Mouse (Mus musculus) limb, embryonic 11.5 days (tissue): ENCODE data around the gene Spata20. TPM values are rescaled to one million over a fixed set of nuclear protein-coding genes. Genes with fewer than 3 reads are reported as not detected.

Experiments
- ATAC-seq: fragments of 200-750 bp; cut with Nextera tagmentation; 2 replicates; pipeline ENCODE4 v1.8.0; 2017; ENCODE audit warnings: low read depth; ENCODE audit not compliant: insufficient number of reproducible peaks, low FRiP score, low TSS enrichment
- DNase-seq: peaks from one replicate; pipeline ENCODE4 v3.0.0-alpha.2; 2015; ENCODE audit warnings: low spot score
- H3K27ac ChIP-seq: fragments of 300-500 bp; sonication (generic); replicated peaks from 2 replicates; pipeline ENCODE4 v1.5.1; 2014; ENCODE audit warnings: low read depth, mild to moderate bottlenecking, low read length
- H3K27me3 ChIP-seq: fragments of 300-500 bp; sonication (generic); 2 replicates; pipeline ENCODE4 v1.6.1; 2014; ENCODE audit warnings: mild to moderate bottlenecking, low read length, mixed read lengths; ENCODE audit not compliant: control insufficient read depth, insufficient read depth
- H3K36me3 ChIP-seq: fragments of 300-500 bp; sonication (generic); 2 replicates; pipeline ENCODE4 v1.6.1; 2014; ENCODE audit warnings: mild to moderate bottlenecking, low read length, moderate library complexity, mixed read lengths; ENCODE audit not compliant: control insufficient read depth, insufficient read depth
- H3K4me1 ChIP-seq: fragments of 300-500 bp; sonication (generic); 2 replicates; pipeline ENCODE4 v1.6.1; 2014; ENCODE audit warnings: low read length, mixed read lengths; ENCODE audit not compliant: control insufficient read depth, insufficient read depth
- H3K4me2 ChIP-seq: fragments of 300-500 bp; sonication (generic); 2 replicates; pipeline ENCODE4 v1.6.1; 2014; ENCODE audit warnings: low read depth, mild to moderate bottlenecking, moderate library complexity; ENCODE audit not compliant: severe bottlenecking
- H3K4me3 ChIP-seq: fragments of 300-500 bp; sonication (generic); 2 replicates; pipeline ENCODE4 v1.5.1; 2014; ENCODE audit warnings: low read depth, low read length
- H3K9ac ChIP-seq: fragments of 300-500 bp; sonication (generic); 2 replicates; pipeline ENCODE4 v1.6.1; 2014; ENCODE audit warnings: mild to moderate bottlenecking, low read length
- H3K9me3 ChIP-seq: fragments of 300-500 bp; sonication (generic); 2 replicates; pipeline ENCODE4 v1.6.1; 2016; ENCODE audit warnings: low read length; ENCODE audit not compliant: control insufficient read depth
- WGBS: fragments of 180-500 bp; shearing (Covaris S2); extraction: QIAGEN DNeasy Blood & Tissue Kit; methylation state at CpG from one replicate; pipeline ENCODE4 v1.1.7; 2014; 5-methylcytosine and 5-hydroxymethylcytosine counted together
- polyA plus RNA-seq: library from polyadenylated mRNA; unstranded; fragments of >200 nt; fragmentation: Nextera tagmentation; extraction: Ambion mirVana; gene quantifications from 2 replicates; pipeline ENCODE4 v1.2.1, GENCODE M21; 2014

Gene Spata20
- polyA plus RNA-seq, 1 experiment from 2014 or later: not detected

- peaks cover 28% of the 10 kb centered on the region for H3K4me1 ChIP-seq
- no peaks in the 10 kb centered on the region for H3K27me3 ChIP-seq
- no peaks in the 10 kb centered on the region for H3K36me3 ChIP-seq
- no peaks in the 10 kb centered on the region for H3K9me3 ChIP-seq
- no peak for DNase-seq
- no peak overlapping the region for H3K4me3 ChIP-seq
- no peak for ATAC-seq
- H3K4me2 ChIP-seq: peak overlapping the region; percentile 71; the same call in 1 of the 2 replicates
- 24% methylated on average over 8 of the region's 8 CpGs for WGBS
- no peak overlapping the region for H3K27ac ChIP-seq
- peak overlapping the region; percentile 24; the same call in 1 of the 2 replicates for H3K9ac ChIP-seq
Observed at GRCm38 (mm10) chr11:94500362-94500761, 14.4 kb upstream of the Spata20 start.

GRCm38 (mm10) chr11:94499661-94500152 is 13.7 kb upstream of the Spata20 start, which contains the start of gene Epn3:
TSS of gene Epn3 (minus strand) at chr11:94499974.
- 0% methylated on average over 26 of the region's 26 CpGs for WGBS
- no peaks in the 10 kb centered on the region for H3K36me3 ChIP-seq
- peak within 1 kb of the TSS; percentile 56 for H3K9ac ChIP-seq
- DNase-seq (peak; percentile 77), ATAC-seq (peak; percentile 46; the same call in 1 of the 2 replicates)
- peak within 1 kb of the TSS; percentile 31 for H3K4me3 ChIP-seq
- H3K4me1 ChIP-seq: peaks cover 28% of the 10 kb centered on the region
- no peak within 1 kb of the TSS for H3K27ac ChIP-seq
- H3K9me3 ChIP-seq: no peaks in the 10 kb centered on the region
- H3K27me3 ChIP-seq: no peaks in the 10 kb centered on the region
- H3K4me2 ChIP-seq: peak within 1 kb of the TSS; percentile 71

GRCm38 (mm10) chr11:94499035-94499434 is 13.1 kb upstream of the Spata20 start:
- DNase-seq (no peak), ATAC-seq (peak; percentile 22; the same call in 1 of the 2 replicates)
- no peak overlapping the region for H3K9ac ChIP-seq
- no peaks in the 10 kb centered on the region for H3K9me3 ChIP-seq
- H3K4me1 ChIP-seq: peaks cover 28% of the 10 kb centered on the region
- H3K4me2 ChIP-seq: peak overlapping the region; percentile 71; the same call in 1 of the 2 replicates
- H3K27ac ChIP-seq: no peak overlapping the region
- WGBS: 6% methylated on average over 2 of the region's 2 CpGs
- no peak overlapping the region for H3K4me3 ChIP-seq
- no peaks in the 10 kb centered on the region for H3K36me3 ChIP-seq
- H3K27me3 ChIP-seq: no peaks in the 10 kb centered on the region

- Histone ChIP-seq H3K36me3 (no peaks in the 10 kb centered on the region), H3K27ac (no peak overlapping the region), H3K4me3 (no peak overlapping the region), H3K27me3 (no peaks in the 10 kb centered on the region), H3K4me1 (peaks cover 28% of the 10 kb centered on the region), H3K9me3 (no peaks in the 10 kb centered on the region), H3K9ac (no peak overlapping the region), H3K4me2 (peak overlapping the region; percentile 71)
- WGBS: 19% methylated on average over 19 of the region's 19 CpGs
- DNase-seq: peak; percentile 47
- ATAC-seq: no peak
Observed at GRCm38 (mm10) chr11:94498093-94498996, 12.4 kb upstream of the Spata20 start.

- H3K36me3 ChIP-seq: no peaks in the 10 kb centered on the region
- no peaks in the 10 kb centered on the region; the same call in 1 of the 2 replicates for H3K27me3 ChIP-seq
- H3K4me2 ChIP-seq: no peak overlapping the region
- H3K4me3 ChIP-seq: no peak overlapping the region
- H3K4me1 ChIP-seq: peaks cover 31% of the 10 kb centered on the region
- no peak for DNase-seq
- no peaks in the 10 kb centered on the region for H3K9me3 ChIP-seq
- no peak overlapping the region for H3K27ac ChIP-seq
- ATAC-seq: no peak
- no peak overlapping the region for H3K9ac ChIP-seq
- 88% methylated on average over 3 of the region's 3 CpGs for WGBS
Observed at GRCm38 (mm10) chr11:94495415-94495814, 9.4 kb upstream of the Spata20 start.

- no peak for DNase-seq
- Histone ChIP-seq H3K4me1 (peaks cover 10% of the 10 kb centered on the region; the same call in 1 of the 2 replicates), H3K36me3 (no peaks in the 10 kb centered on the region), H3K27ac (no peak overlapping the region), H3K9me3 (no peaks in the 10 kb centered on the region), H3K27me3 (no peaks in the 10 kb centered on the region; the same call in 1 of the 2 replicates), H3K4me2 (peak overlapping the region; percentile 86), H3K4me3 (peak overlapping the region; percentile 52), H3K9ac (peak overlapping the region; percentile 67; the same call in 1 of the 2 replicates)
- WGBS: 71% methylated on average over 7 of the region's 7 CpGs
- ATAC-seq: no peak
Observed at GRCm38 (mm10) chr11:94491749-94492099, 5.7 kb upstream of the Spata20 start.

- Histone ChIP-seq H3K9me3 (no peaks in the 10 kb centered on the region), H3K36me3 (no peaks in the 10 kb centered on the region), H3K4me3 (peak overlapping the region; percentile 52), H3K4me2 (peak overlapping the region; percentile 86), H3K27me3 (no peaks in the 10 kb centered on the region; the same call in 1 of the 2 replicates), H3K27ac (no peak overlapping the region), H3K9ac (peak overlapping the region; percentile 67), H3K4me1 (peaks cover 10% of the 10 kb centered on the region; the same call in 1 of the 2 replicates)
- 5% methylated on average over 55 of the region's 55 CpGs for WGBS
- DNase-seq: peak; percentile 76
- ATAC-seq: peak; percentile 45; the same call in 1 of the 2 replicates
Observed at GRCm38 (mm10) chr11:94491035-94491748, 5.2 kb upstream of the Spata20 start.

GRCm38 (mm10) chr11:94489745-94490144 is 3.8 kb upstream of the Spata20 start:
- DNase-seq: peak; percentile 49
- H3K27me3 ChIP-seq: no peaks in the 10 kb centered on the region; the same call in 1 of the 2 replicates
- H3K4me2 ChIP-seq: no peak overlapping the region
- peaks cover 10% of the 10 kb centered on the region; the same call in 1 of the 2 replicates for H3K4me1 ChIP-seq
- H3K4me3 ChIP-seq: no peak overlapping the region
- no peak for ATAC-seq
- no peaks in the 10 kb centered on the region for H3K36me3 ChIP-seq
- no peaks in the 10 kb centered on the region for H3K9me3 ChIP-seq
- 36% methylated on average over 4 of the region's 4 CpGs for WGBS
- H3K27ac ChIP-seq: no peak overlapping the region
- no peak overlapping the region for H3K9ac ChIP-seq
